Mouse (Mus musculus): ENCODE measurements around the gene Smagp.

DNA sequence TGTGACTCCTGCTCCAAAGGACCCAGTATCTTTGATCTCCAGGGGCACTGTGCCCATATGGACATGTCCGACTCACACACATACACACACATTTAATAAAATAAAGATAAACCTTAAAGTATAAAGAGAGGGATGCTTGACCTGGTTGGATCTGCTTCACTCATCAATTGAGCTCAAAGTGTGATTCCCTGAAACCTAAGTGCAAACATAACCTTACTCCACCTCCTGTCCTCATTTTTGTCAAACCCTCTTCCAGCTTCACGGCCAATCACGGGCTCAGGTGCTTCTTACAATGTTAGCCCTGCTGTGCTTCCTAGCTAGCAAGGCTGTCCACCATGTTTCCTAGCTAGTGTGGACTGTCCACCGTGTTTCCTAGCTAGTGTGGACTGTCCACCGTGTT is 18.5 kb upstream of the Smagp start:
- TF ChIP-seq CTCF (IDR thresholded peaks at IDR 0.05; ENCODE audit: low read depth, low read length) (no peak), POLR2A (IDR thresholded peaks at IDR 0.05; ENCODE audit: extremely low read depth, insufficient read depth, low read length) (no peak)

Data from liver, adult 2 months (tissue).